Mouse (Mus musculus) hindbrain, embryonic 16.5 days (tissue): ENCODE data around the gene Usp22. TPM values are rescaled to one million over a fixed set of nuclear protein-coding genes. Genes with fewer than 3 reads are reported as not detected.
A peak's percentile ranks its signal among the peaks of the same experiment; 100 is the strongest.
"Not testable (repeated sequence)": the region's sequence is repeated elsewhere in the genome, so short reads cannot be mapped to it uniquely, and the experiment has no call there.

Experiments
- ATAC-seq: fragments of 200-750 bp; cut with Nextera tagmentation; 2 replicates; pipeline ENCODE4 v1.8.0; 2017; ENCODE audit warnings: moderate TSS enrichment, moderate library complexity
- H3K27ac ChIP-seq: fragments of 300-500 bp; sonication (generic); 2 replicates; pipeline ENCODE4 v1.5.1; 2014; ENCODE audit warnings: low read depth, mild to moderate bottlenecking, control low read depth, low read length, moderate library complexity
- H3K27me3 ChIP-seq: fragments of 300-500 bp; sonication (generic); replicated peaks from 2 replicates; pipeline ENCODE4 v1.6.1; 2014; ENCODE audit warnings: low read length; ENCODE audit not compliant: control insufficient read depth, insufficient read depth
- H3K36me3 ChIP-seq: fragments of 300-500 bp; sonication (generic); 2 replicates; pipeline ENCODE4 v1.6.1; 2014; ENCODE audit warnings: mild to moderate bottlenecking, low read length, moderate library complexity, mixed read lengths; ENCODE audit not compliant: control insufficient read depth, insufficient read depth
- H3K4me1 ChIP-seq: fragments of 300-500 bp; sonication (generic); 2 replicates; pipeline ENCODE4 v1.6.1; 2014; ENCODE audit warnings: low read depth, low read length; ENCODE audit not compliant: control insufficient read depth, insufficient read depth
- H3K4me2 ChIP-seq: fragments of 300-500 bp; sonication (generic); 2 replicates; pipeline ENCODE4 v1.6.1; 2014; ENCODE audit warnings: mild to moderate bottlenecking, low read length, control low read depth, moderate library complexity
- H3K4me3 ChIP-seq: fragments of 300-500 bp; sonication (generic); 2 replicates; pipeline ENCODE4 v1.5.1; 2014; ENCODE audit warnings: mild to moderate bottlenecking, low read length, control low read depth, moderate library complexity
- H3K9ac ChIP-seq: fragments of 300-500 bp; sonication (generic); 2 replicates; pipeline ENCODE4 v1.6.1; 2014; ENCODE audit warnings: low read depth, mild to moderate bottlenecking, control low read depth, low read length, moderate library complexity
- H3K9me3 ChIP-seq: fragments of 300-500 bp; sonication (generic); 2 replicates; pipeline ENCODE4 v1.6.1; 2014; ENCODE audit warnings: mild to moderate bottlenecking, low read length, moderate library complexity; ENCODE audit not compliant: control insufficient read depth
- WGBS: fragments of 180-500 bp; shearing (Covaris S2); extraction: QIAGEN DNeasy Blood & Tissue Kit; methylation state at CpG from one replicate; pipeline ENCODE4 v1.1.7; 2014; 5-methylcytosine and 5-hydroxymethylcytosine counted together
- polyA plus RNA-seq: library from polyadenylated mRNA; unstranded; fragments of >200 nt; fragmentation: Nextera tagmentation; extraction: Ambion mirVana; gene quantifications from 2 replicates; pipeline ENCODE4 v1.2.1, GENCODE M21; 2015

Gene Usp22
- polyA plus RNA-seq, 1 experiment from 2014 or later, result 341 TPM

DNA sequence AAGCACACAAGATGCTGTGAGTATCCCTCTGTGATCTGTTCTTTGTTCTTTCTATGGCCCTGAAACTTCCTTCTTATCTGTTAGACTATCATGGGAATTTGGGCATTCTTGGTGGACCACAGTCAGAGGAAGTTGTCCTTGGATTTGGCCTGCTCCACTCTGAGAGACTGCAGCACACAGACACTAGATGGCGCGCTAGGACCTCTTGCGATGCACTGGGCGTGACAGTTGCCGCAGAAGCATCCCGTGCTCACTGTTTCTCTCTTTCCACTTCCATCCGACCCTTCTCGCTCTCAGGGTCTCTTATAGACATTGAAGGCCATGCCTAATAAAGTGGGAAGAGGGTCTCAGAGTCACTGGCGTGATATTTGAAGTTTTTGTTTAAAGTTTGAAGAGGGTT, 18.5 kb upstream of the Usp22 start:
- ATAC-seq, result peak; percentile 72; the same call in 1 of the 2 replicates
- no peaks in the 10 kb centered on the region for H3K9me3 ChIP-seq
- H3K9ac ChIP-seq, result no peak overlapping the region
- H3K4me3 ChIP-seq, result no peak overlapping the region
- no peaks in the 10 kb centered on the region for H3K27me3 ChIP-seq
- no peak overlapping the region for H3K4me2 ChIP-seq
- H3K36me3 ChIP-seq, result no peaks in the 10 kb centered on the region
- H3K4me1 ChIP-seq, result no peaks in the 10 kb centered on the region
- WGBS, result 8% methylated on average over 9 of the region's 9 CpGs
- no peak overlapping the region for H3K27ac ChIP-seq

DNA sequence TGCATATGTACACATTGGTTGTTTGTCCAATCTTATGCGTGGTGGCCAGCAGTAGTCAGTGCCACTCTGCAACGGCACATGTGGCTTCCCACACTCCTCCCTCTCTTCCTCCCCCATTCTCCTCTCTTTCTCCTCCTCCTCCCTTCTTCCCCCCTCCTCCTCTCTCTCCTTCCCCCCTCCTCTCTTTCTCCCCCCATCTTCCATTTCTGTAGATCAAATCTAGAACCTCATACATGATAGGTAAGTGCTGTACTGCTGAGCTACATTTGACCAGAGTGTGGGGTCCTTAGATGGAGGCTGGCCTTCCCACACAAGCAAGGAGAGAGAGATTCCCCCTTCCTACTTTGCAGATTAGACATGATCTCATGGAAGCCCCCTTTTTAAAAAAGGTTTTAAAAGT, 17.9 kb upstream of the Usp22 start:
- H3K9me3 ChIP-seq, result no peaks in the 10 kb centered on the region
- WGBS, result 100% methylated on average over 2 of the region's 2 CpGs
- H3K9ac ChIP-seq, result no peak overlapping the region
- no peak overlapping the region for H3K4me3 ChIP-seq
- no peaks in the 10 kb centered on the region for H3K4me1 ChIP-seq
- H3K36me3 ChIP-seq, result no peaks in the 10 kb centered on the region
- H3K27ac ChIP-seq, result no peak overlapping the region
- H3K27me3 ChIP-seq, result no peaks in the 10 kb centered on the region
- ATAC-seq, result no peak
- no peak overlapping the region for H3K4me2 ChIP-seq

- H3K4me1 ChIP-seq, H3K36me3 ChIP-seq, H3K27me3 ChIP-seq, H3K4me3 ChIP-seq, H3K9ac ChIP-seq, H3K27ac ChIP-seq, H3K4me2 ChIP-seq, ATAC-seq, H3K9me3 ChIP-seq: not testable (repeated sequence)
- 89% methylated on average over 7 of the region's 10 CpGs for WGBS
Measured at GRCm38 (mm10) chr11:61192123-61192522, 17.3 kb upstream of the Usp22 start.

GRCm38 (mm10) chr11:61190776-61191175, 15.9 kb upstream of the Usp22 start:
- Histone ChIP-seq H3K9ac (no peak overlapping the region; the same call in 1 of the 2 replicates), H3K27ac (no peak overlapping the region), H3K27me3 (no peaks in the 10 kb centered on the region), H3K4me1 (no peaks in the 10 kb centered on the region), H3K4me3 (no peak overlapping the region), H3K36me3 (no peaks in the 10 kb centered on the region), H3K9me3 (no peaks in the 10 kb centered on the region), H3K4me2 (no peak overlapping the region)
- ATAC-seq, result no peak
- 36% methylated on average over 2 of the region's 2 CpGs for WGBS

GRCm38 (mm10) chr11:61183820-61184219, 9.0 kb upstream of the Usp22 start:
- H3K4me1 ChIP-seq, result no peaks in the 10 kb centered on the region
- H3K27ac ChIP-seq, result no peak overlapping the region
- no peaks in the 10 kb centered on the region for H3K36me3 ChIP-seq
- no peaks in the 10 kb centered on the region for H3K9me3 ChIP-seq
- H3K4me3 ChIP-seq, result no peak overlapping the region
- H3K27me3 ChIP-seq, result no peaks in the 10 kb centered on the region
- no peak overlapping the region for H3K4me2 ChIP-seq
- H3K9ac ChIP-seq, result no peak overlapping the region
- no peak for ATAC-seq
- 83% methylated on average over 1 of the region's 1 CpGs for WGBS

- Histone ChIP-seq H3K27me3 (no peaks in the 10 kb centered on the region), H3K36me3 (no peaks in the 10 kb centered on the region), H3K27ac (no peak overlapping the region), H3K9me3 (no peaks in the 10 kb centered on the region), H3K4me2 (no peak overlapping the region), H3K4me1 (no peaks in the 10 kb centered on the region), H3K9ac (no peak overlapping the region), H3K4me3 (no peak overlapping the region)
- no peak for ATAC-seq
Measured at GRCm38 (mm10) chr11:61181624-61182023, 6.8 kb upstream of the Usp22 start.

DNA sequence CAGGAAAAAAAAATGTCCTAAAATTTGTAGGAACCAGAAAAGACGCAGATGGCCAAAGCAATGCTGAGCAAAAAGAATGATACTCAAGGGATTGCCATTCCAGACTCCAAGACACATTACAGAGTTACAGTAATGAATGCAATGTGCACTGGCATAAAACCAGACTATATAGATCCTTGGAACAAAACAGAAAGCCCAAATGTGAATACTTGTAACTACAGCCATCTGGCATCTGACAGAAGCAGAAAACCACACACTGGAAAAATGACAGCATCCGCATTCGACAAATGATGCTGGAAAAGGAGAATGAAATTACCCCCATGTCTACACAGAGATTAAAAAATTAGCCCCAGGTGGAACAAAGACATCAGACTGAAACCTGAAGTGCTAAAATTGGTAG, 5.5 kb upstream of the Usp22 start:
- H3K4me2 ChIP-seq, result no peak overlapping the region
- H3K4me1 ChIP-seq, result peaks cover 3% of the 10 kb centered on the region; the same call in 1 of the 2 replicates
- WGBS, result 53% methylated on average over 3 of the region's 3 CpGs
- no peak overlapping the region for H3K4me3 ChIP-seq
- no peak overlapping the region for H3K9ac ChIP-seq
- H3K27me3 ChIP-seq, result no peaks in the 10 kb centered on the region
- no peak overlapping the region for H3K27ac ChIP-seq
- ATAC-seq, result no peak
- no peaks in the 10 kb centered on the region for H3K36me3 ChIP-seq
- H3K9me3 ChIP-seq, result no peaks in the 10 kb centered on the region

GRCm38 (mm10) chr11:61176321-61176720, 1.5 kb upstream of the Usp22 start:
- no peak for ATAC-seq
- 87% methylated on average over 1 of the region's 1 CpGs for WGBS
- Histone ChIP-seq H3K9ac (no peak overlapping the region), H3K4me1 (peaks cover 22% of the 10 kb centered on the region), H3K9me3 (no peaks in the 10 kb centered on the region), H3K36me3 (no peaks in the 10 kb centered on the region), H3K27ac (peak overlapping the region; percentile 75), H3K27me3 (no peaks in the 10 kb centered on the region), H3K4me2 (peak overlapping the region; percentile 56; the same call in 1 of the 2 replicates), H3K4me3 (no peak overlapping the region)

DNA sequence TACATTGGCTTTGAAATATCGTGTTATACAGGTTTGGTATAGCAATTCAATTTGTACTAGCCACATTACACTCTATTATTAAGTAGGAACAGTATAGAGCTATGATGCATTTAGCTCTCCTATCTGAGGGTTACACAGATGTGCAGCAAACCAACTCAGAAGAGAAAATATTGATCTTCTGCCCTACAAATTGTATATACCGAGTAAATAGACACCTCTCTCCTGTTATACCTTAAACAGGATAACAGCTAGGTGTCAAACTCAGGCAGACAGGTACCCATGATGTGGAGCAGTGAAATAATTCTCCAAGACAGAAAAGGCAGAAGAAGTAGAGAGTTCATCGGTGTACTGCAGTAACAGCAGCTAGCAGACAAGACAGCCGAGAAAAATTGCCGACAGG, 923 bp upstream of the Usp22 start:
- Histone ChIP-seq H3K4me3 (no peak overlapping the region), H3K9ac (no peak overlapping the region)

DNA sequence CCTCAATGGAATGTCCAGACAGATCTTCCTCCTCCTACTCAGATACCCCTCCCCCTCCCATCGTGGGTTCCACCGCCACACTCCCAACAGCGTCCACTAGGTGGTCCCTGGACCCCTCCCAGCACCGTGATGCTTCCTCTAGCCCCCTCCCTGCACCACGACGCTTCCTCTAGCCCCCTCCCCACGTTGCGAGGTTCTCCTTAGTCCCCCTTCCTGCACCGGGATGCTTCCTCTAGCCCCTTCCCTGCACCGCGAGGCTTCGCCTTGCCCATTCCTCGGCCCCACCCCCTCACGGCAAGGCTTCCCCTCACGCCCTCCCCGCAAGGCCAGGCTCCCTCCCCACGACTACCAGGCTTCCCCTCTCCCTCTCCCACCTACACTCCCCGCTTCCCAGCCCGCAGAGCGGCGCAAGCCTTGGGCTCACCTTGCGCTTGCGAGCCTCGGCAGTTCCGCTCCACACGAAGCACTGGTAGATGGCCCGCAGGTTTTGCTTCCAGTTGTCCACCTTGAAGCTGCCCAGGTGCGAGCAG, 499 bp downstream of the Usp22 start:
- H3K9ac ChIP-seq, result peak overlapping the region; percentile 100
- peak; percentile 12 for ATAC-seq
- peak overlapping the region; percentile 98 for H3K27ac ChIP-seq
- under 1% methylated on average over 28 of the region's 28 CpGs for WGBS
- H3K4me1 ChIP-seq, result peaks cover 40% of the 10 kb centered on the region
- no peaks in the 10 kb centered on the region for H3K36me3 ChIP-seq
- no peaks in the 10 kb centered on the region for H3K27me3 ChIP-seq
- H3K9me3 ChIP-seq, result no peaks in the 10 kb centered on the region
- H3K4me2 ChIP-seq, result peak overlapping the region; percentile 71
- H3K4me3 ChIP-seq, result peak overlapping the region; percentile 96

More for the DNA sequence above, 923 bp upstream of the Usp22 start:
- Histone ChIP-seq H3K4me2 (peak overlapping the region; percentile 56), H3K9me3 (no peaks in the 10 kb centered on the region), H3K27ac (peak overlapping the region; percentile 80), H3K27me3 (no peaks in the 10 kb centered on the region), H3K4me1 (peaks cover 28% of the 10 kb centered on the region), H3K36me3 (no peaks in the 10 kb centered on the region)
- 60% methylated on average over 5 of the region's 5 CpGs for WGBS
- no peak for ATAC-seq
